Mouse (Mus musculus): ENCODE measurements around the gene Tmem51. TPM values are rescaled to one million over a fixed set of nuclear protein-coding genes. Genes with fewer than 3 reads are reported as not detected.
A peak's percentile ranks its signal among the peaks of the same experiment; 100 is the strongest.

The Tmem51 gene
- total RNA-seq (2021) = 1 to 10 TPM; 4.8 to 5.9 TPM
- long read RNA-seq, experiment 1, transcript Tmem51-201 (3 exons, 1,875 nt) = major isoform, 17 of 22 reads
- long read RNA-seq, experiment 1, partial matches to known transcripts = 1 of 22 reads
- long read RNA-seq, experiment 1, other reads (novel, unspliced or antisense) = 4 of 22 reads
- long read RNA-seq, experiment 2, transcript Tmem51-201 (3 exons, 1,875 nt) = major isoform, 13 of 14 reads
- long read RNA-seq, experiment 2, partial matches to known transcripts = 0 of 14 reads
- long read RNA-seq, experiment 2, other reads (novel, unspliced or antisense) = 1 of 14 reads

- DNase-seq = peak; percentile 75
These were observed at the start of gene Tmem51 for GRCm38 (mm10) chr4:142084131-142084899. Tmem51 (minus strand) TSS chr4:142084304.

GRCm38 (mm10) chr4:142130162-142130561 lies 46.1 kb upstream of the Tmem51 start:
- no peak for DNase-seq

DNA sequence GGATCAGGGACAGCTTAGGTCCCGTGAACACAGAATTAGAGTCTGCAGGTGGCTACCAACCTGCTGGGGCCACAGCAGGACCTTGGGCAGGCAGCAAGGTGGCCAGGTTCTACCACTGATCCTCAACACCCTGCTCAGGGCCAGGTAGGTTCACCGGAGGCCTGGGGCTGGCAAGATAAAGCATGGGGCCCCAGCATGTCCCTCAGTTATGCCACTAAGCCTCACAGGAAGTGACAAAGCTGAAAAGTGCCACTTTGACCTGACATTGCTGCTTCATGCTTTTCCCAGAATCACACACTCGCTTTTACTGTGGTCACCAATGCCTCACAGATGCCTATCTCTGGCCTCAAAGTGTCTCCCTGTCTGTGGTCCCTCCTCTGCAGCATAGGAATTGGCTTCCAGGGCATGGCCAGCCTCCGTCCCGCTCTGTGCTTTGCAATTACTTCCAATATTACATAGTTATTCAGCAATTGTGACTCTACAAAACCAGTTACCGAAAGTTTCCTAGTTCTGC lies 43.2 kb upstream of the Tmem51 start:
- DNase-seq = no peak

DNA sequence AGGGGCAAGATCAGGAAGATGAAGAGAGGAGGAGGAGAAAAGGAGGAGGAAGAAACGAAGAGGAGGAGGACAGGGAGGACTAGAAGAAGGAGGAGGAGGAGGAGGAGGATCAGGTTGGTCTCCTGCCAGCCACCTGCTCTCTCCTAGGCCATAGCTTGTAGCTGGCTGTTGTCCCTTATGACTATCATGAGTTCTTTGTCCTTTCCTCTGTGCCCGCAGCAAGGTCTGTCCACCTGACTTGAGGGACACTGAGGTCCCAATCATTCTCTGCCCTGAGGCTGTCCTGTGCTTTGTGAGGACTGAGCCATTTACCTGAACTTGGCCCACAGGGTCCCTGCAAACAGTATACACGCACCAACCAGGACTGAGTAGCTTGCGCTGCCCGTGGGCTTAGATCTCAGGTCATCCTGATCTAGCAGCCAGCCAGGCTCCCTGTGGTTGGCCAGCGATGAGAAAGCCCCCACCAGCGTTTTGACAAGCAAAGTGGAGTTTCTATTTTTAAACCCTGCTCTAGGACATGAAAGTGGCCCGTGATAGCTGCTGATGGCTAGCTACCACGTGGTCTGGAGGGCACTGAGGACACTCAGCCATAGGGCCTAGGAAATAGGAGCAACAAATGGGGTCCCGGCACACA lies 42.7 kb upstream of the Tmem51 start:
- no peak for DNase-seq

GRCm38 (mm10) chr4:142121164-142121563 lies 37.1 kb upstream of the Tmem51 start:
- DNase-seq = no peak

GRCm38 (mm10) chr4:142118522-142118921 lies 34.4 kb upstream of the Tmem51 start:
- no peak for DNase-seq

DNA sequence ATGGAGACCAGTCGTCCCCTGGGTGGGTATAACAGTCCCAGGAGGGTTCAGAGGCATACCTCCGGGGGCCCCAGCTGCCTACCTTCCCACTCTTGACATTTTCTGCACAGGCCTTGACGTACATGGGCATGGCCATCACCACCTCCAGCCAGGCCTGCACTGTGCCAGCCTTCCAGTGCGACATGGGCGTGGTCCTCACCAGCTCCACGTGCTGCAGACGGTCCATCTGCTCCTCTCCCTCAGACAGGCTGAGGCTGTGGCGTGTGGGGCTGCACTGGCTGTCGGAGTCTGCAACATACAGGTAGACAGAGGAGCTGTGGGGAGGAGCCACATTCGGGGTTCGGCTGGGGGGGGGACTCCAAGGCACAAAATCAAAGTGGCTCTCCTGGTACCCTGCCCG lies 33.9 kb upstream of the Tmem51 start:
- DNase-seq = no peak

DNA sequence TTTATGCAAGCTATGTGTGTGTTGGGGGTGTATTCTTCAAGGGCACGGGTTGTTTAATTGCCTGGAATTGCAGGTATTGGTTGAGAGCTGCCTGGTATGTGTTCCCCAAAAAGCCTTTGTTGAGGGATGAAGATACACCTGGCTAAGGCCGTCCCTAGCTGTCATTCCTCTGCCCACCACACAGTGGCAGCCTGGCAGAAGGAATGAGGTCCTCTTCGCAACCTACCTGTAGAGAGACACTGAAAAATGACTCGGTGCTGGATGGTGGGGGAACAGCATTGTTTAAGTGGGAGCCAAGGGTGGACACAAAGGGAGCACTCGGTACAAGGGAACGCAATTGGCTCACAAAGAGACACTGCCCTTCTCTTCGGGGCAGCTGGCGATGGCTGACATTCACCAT lies 29.2 kb upstream of the Tmem51 start:
- DNase-seq = peak; percentile 46

DNA sequence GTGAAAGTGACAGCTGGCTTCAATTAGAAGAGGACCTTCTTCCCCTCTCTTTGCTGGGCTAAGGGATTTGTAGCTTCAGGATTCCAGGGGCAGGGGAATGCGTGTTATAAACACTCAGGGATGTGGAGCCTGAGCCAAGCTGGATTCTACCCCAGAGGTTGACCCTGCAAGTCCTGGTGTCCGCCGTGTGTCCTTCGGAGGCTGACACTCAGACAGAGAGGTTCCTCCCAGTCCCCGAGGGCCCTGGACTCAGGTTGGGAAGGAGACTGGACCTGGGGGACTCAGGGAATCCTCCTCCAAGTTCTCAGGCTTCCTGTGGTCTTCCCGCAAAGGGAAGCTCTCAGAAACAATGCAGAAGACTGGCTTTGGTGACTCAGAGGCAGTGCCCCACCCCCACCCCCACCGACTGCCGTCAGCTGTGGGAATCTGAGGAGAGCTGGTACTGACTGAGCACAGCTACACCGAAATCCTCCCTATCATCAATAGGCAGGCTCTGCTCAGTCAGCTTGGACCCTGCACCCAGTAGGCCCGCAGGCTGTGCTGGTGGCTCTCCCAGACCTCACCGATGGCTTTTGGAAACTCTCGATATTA lies 19.1 kb upstream of the Tmem51 start:
- DNase-seq = peak; percentile 33

DNA sequence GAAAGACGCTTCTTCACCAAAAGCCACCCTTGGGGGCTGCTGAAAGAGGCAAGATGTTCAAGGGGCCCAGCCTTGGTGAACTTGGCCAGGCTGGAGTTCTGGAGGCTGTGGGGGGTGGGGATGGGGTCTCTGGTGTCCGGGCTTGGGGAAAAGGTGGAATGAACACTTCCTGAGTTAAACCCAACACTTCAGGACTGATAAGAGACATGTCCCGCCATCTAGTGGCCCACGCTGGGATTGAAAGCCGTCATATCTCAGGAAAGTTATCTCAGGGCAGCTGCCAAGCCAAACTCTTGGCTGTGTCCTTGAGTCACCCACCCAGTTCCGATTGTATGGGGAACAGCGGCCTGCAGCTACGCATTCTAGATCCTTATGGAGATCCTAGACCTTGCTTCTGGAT lies 14.2 kb upstream of the Tmem51 start:
- DNase-seq = peak; percentile 88

GRCm38 (mm10) chr4:142097871-142098270 lies 13.8 kb upstream of the Tmem51 start:
- peak; percentile 70 for DNase-seq

GRCm38 (mm10) chr4:142095513-142096241 lies 11.6 kb upstream of the Tmem51 start:
- peak; percentile 92 for DNase-seq

- DNase-seq = no peak
These were observed 10.3 kb upstream of the Tmem51 start for GRCm38 (mm10) chr4:142094386-142094785.

DNA sequence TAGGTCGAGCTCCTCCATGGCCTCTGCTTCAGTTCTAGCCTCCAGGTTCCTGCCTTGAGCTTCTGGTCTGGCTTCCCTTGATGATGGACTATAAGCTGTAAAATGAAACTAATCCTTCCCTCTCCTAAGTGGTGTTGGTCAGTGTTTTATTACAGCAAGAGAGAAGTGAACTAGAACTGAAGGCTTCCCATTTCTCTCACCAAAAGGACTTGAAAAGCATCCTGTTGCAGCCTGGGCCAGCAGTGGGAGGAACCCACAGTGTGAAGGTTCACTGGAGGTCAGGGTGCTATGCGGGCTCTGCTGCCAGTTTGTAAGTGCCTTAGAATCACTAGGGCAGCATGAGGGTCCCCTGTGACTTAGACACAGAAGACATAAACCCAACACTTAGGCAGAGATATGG lies 7.0 kb upstream of the Tmem51 start:
- no peak for DNase-seq

DNA sequence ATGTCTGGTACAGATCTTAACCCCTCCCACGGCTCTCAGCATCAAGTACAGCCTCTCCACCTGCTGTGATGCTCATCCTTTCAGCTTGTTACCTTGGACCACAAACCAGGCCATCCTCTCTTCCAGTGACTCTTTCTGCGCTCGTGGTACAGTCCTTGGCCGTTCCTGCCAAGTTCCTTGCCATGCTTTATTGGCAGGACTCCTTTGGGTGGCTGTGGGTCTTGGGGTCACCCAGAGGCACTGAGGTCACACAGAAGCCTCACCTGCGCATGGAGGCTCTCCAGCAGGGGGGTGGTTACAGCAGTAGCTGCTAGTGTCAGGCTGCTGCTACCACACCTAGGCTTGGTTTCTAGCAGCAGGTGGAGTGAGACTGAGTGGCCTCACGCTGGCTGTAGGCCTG lies 5.9 kb upstream of the Tmem51 start:
- DNase-seq = no peak

- no peak for DNase-seq
These were observed 4.7 kb upstream of the Tmem51 start for GRCm38 (mm10) chr4:142088836-142089235.

DNA sequence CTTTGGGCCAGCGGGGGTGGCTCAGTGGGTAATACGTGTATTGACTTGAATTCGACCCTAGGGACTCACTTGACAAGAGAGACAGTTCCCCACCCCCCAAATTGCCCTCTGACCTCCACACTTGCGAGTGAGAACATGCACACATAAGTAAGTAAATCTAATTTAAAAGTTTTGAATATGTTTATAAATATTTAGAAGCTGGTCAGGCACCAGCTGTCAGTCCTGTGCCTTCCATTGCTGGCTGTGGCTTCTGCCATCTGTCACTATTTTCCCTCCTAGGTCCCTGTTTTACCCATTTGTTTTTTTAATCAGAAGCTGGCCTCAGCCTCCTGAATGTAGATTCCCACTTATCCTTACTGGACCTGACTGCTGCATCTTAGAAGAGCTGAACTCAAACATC lies 4.3 kb upstream of the Tmem51 start:
- no peak for DNase-seq

DNA sequence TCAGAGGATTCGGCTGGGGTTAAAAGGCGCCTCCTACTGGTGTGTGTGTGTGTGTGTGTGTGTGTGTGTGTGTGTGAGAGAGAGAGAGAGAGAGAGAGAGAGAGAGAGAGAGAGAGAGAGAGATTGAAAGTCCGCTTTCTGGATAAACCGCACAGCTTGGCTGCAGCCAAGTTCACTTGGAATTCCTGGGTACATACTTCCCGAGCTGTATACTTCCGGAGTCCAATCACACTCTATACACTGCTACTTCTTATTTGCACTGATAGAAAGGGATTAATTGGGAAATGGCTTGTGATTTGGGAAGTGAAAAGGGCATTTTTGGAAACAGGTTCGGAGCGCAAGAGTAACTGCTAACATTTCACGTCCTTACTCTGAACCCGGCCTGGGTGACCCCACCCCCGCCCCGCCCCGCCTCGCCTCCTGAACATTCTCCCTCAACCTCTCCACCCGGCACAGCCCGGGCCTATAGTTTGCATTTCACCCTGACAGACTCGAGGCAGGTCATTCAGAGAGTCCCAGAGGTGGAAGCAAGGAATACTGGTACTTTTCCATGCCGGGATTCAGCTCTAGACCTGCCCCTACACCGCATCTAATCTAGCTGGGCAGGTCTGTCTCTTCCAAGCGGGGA lies 946 bp upstream of the Tmem51 start:
- DNase-seq = no peak

GRCm38 (mm10) chr4:142083762-142084130 lies 358 bp downstream of the Tmem51 start:
- peak; percentile 85 for DNase-seq

GRCm38 (mm10) chr4:142083193-142083592 lies 911 bp downstream of the Tmem51 start:
- DNase-seq = no peak

DNA sequence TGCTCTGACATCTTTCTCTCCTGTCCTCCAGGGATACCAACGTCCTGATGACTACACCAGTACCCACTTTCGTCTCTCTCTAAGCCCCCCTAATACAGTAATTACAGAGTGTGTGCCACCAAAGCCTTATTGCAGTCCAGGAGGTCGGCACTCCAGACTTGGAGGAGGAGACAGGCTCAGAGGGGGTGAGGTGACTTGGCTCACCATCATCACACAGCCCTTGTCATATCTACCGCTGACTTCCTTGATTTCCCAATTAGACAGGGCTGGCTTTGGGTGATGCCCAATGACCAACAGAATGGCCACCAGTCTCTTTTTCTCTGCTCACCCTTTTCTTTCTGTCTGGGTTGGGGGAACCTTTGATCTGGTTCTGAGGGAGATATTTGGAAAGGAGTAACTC lies 1.4 kb downstream of the Tmem51 start:
- no peak for DNase-seq
